Mouse (Mus musculus) hindbrain, embryonic 10.5 days (tissue): ENCODE results near the gene Plekhg1. TPM values are rescaled to one million over a fixed set of nuclear protein-coding genes. Genes with fewer than 3 reads are reported as not detected.
A peak's percentile ranks its signal among the peaks of the same experiment; 100 is the strongest.

ENCODE experiments used
- DNase-seq: peaks from one replicate; pipeline ENCODE4 v3.0.0-alpha.2; 2017; ENCODE audit warnings: low spot score
- H3K27ac ChIP-seq: fragments of 300-500 bp; sonication (generic); 2 replicates; pipeline ENCODE4 v1.5.1; 2016; ENCODE audit warnings: mild to moderate bottlenecking, moderate library complexity
- H3K27me3 ChIP-seq: fragments of 300-500 bp; sonication (generic); 2 replicates; pipeline ENCODE4 v1.6.1; 2016; ENCODE audit warnings: mild to moderate bottlenecking; ENCODE audit not compliant: poor library complexity, insufficient read depth, severe bottlenecking
- H3K36me3 ChIP-seq: fragments of 300-500 bp; sonication (generic); 2 replicates; pipeline ENCODE4 v1.6.1; 2016; ENCODE audit warnings: mild to moderate bottlenecking, moderate library complexity
- H3K4me1 ChIP-seq: fragments of 300-500 bp; sonication (generic); replicated peaks from 2 replicates; pipeline ENCODE4 v1.6.1; 2016; ENCODE audit warnings: mild to moderate bottlenecking
- H3K4me3 ChIP-seq: fragments of 300-500 bp; sonication (generic); 2 replicates; pipeline ENCODE4 v1.5.1; 2016; ENCODE audit warnings: mild to moderate bottlenecking, moderate library complexity
- H3K9me3 ChIP-seq: fragments of 300-500 bp; sonication (generic); 2 replicates; pipeline ENCODE4 v1.6.1; 2016; ENCODE audit warnings: mild to moderate bottlenecking, moderate library complexity
- WGBS: fragments of 180-500 bp; shearing (Covaris S2); methylation state at CpG from one replicate; pipeline ENCODE4 v1.1.7; 2016; 5-methylcytosine and 5-hydroxymethylcytosine counted together
- polyA plus RNA-seq: library from polyadenylated mRNA; unstranded; fragments of >200 nt; fragmentation: Nextera tagmentation; extraction: Ambion mirVana; gene quantifications from 2 replicates; pipeline ENCODE4 v1.2.1, GENCODE M21; 2016

Gene Plekhg1
- polyA plus RNA-seq, 1 experiment from 2014 or later: 10.9 TPM

- no peaks in the 10 kb centered on the region for H3K27me3 ChIP-seq
- H3K4me1 ChIP-seq: peaks cover 28% of the 10 kb centered on the region
- no peaks in the 10 kb centered on the region for H3K9me3 ChIP-seq
- H3K4me3 ChIP-seq: no peak overlapping the region
- 78% methylated on average over 16 of the region's 16 CpGs for WGBS
- no peaks in the 10 kb centered on the region for H3K36me3 ChIP-seq
- H3K27ac ChIP-seq: no peak overlapping the region
- DNase-seq: no peak
Measured at GRCm38 (mm10) chr10:3718021-3718865, 21.9 kb upstream of the Plekhg1 start.

DNA sequence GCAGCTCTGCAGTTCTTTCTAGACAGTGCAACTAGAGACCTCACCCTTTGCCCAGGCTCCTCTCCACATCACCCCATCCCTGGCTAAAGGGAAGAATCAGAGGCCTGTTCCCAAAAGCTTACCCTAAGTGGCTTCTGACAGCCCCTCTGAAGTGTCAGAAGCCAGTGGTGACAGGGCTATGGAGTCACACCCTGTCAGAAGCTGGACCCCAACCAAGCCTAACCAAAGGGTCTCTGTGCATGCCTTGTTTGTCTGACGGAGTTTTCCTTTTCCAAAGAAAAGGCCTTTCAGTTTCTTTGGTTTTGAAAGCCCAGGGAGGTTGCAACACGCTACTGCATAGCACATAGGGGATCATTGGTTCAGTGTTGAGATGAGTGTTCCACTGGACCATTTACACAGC lies 19.9 kb upstream of the Plekhg1 start:
- H3K4me3 ChIP-seq: no peak overlapping the region
- no peaks in the 10 kb centered on the region for H3K27me3 ChIP-seq
- no peaks in the 10 kb centered on the region for H3K36me3 ChIP-seq
- H3K4me1 ChIP-seq: peaks cover 28% of the 10 kb centered on the region
- H3K9me3 ChIP-seq: no peaks in the 10 kb centered on the region
- no peak for DNase-seq
- 82% methylated on average over 2 of the region's 2 CpGs for WGBS
- no peak overlapping the region for H3K27ac ChIP-seq

GRCm38 (mm10) chr10:3722339-3722738 lies 17.8 kb upstream of the Plekhg1 start:
- WGBS: 23% methylated on average over 2 of the region's 2 CpGs
- H3K4me1 ChIP-seq: peaks cover 23% of the 10 kb centered on the region
- no peaks in the 10 kb centered on the region for H3K27me3 ChIP-seq
- H3K27ac ChIP-seq: peak overlapping the region; percentile 41; the same call in 1 of the 2 replicates
- no peak overlapping the region for H3K4me3 ChIP-seq
- no peaks in the 10 kb centered on the region for H3K9me3 ChIP-seq
- H3K36me3 ChIP-seq: no peaks in the 10 kb centered on the region
- no peak for DNase-seq

- Histone ChIP-seq H3K27me3 (no peaks in the 10 kb centered on the region), H3K4me3 (no peak overlapping the region), H3K4me1 (peaks cover 24% of the 10 kb centered on the region), H3K27ac (no peak overlapping the region), H3K36me3 (no peaks in the 10 kb centered on the region), H3K9me3 (no peaks in the 10 kb centered on the region)
- DNase-seq: no peak
- 66% methylated on average over 1 of the region's 1 CpGs for WGBS
Measured at GRCm38 (mm10) chr10:3724665-3725064, 15.5 kb upstream of the Plekhg1 start.

DNA sequence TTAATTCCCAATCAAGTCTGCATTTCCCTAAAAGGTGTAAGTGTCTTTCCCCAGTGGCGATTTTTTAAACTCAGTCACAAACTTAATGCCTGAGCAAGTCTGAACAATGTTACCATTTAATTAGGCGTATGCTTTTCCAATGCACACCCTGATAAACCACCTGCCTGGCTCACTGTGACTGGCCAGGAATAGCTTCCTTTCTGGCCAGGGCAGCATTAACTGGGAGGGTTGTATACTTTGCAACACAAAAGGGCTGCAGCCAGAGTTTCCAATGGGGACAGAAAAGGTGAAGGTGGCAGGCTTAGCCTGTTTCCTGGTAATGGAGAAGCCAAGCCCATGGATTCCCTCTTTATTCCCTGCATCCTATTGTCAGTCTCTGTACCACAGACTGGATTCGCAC lies 10.5 kb upstream of the Plekhg1 start:
- H3K27ac ChIP-seq: 0 out of 2 replicates have a peak overlapping the region, but pooled peaks have one; percentile 29
- no peak for DNase-seq
- H3K4me3 ChIP-seq: no peak overlapping the region
- H3K36me3 ChIP-seq: no peaks in the 10 kb centered on the region
- no peaks in the 10 kb centered on the region for H3K9me3 ChIP-seq
- 55% methylated on average over 3 of the region's 3 CpGs for WGBS
- H3K4me1 ChIP-seq: 0 out of 2 replicates have a peak, but pooled peaks cover 4% of the 10 kb centered on the region
- H3K27me3 ChIP-seq: no peaks in the 10 kb centered on the region

DNA sequence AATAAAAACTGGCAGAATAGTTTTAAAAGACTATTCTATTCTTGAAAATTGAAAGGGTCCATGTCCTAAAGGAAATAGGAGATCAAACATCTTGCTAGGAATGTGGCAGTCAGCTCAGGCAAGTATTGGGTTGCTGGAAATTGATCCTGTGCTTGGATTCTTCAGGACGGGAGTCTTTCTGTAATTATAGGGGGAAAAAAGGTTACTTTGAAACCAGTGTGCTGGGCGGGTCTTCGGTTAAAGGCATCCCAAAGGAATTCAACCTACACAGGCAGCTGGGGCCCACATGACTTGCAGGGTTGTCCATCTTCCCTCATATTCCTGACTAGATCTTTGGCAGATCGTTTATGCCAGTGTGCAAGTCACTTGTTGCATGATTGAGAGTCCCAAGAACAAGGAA lies 9.8 kb upstream of the Plekhg1 start:
- WGBS: 50% methylated on average over 4 of the region's 4 CpGs
- Histone ChIP-seq H3K4me3 (no peak overlapping the region), H3K36me3 (no peaks in the 10 kb centered on the region), H3K27me3 (no peaks in the 10 kb centered on the region), H3K9me3 (no peaks in the 10 kb centered on the region), H3K4me1 (0 out of 2 replicates have a peak, but pooled peaks cover 4% of the 10 kb centered on the region), H3K27ac (no peak overlapping the region)
- peak; percentile 32 for DNase-seq

- Histone ChIP-seq H3K9me3 (no peaks in the 10 kb centered on the region), H3K4me3 (no peak overlapping the region), H3K27ac (no peak overlapping the region), H3K36me3 (no peaks in the 10 kb centered on the region), H3K4me1 (peaks cover 13% of the 10 kb centered on the region), H3K27me3 (peaks cover 3% of the 10 kb centered on the region; the same call in 1 of the 2 replicates)
- no peak for DNase-seq
- WGBS: 59% methylated on average over 3 of the region's 3 CpGs
Measured at GRCm38 (mm10) chr10:3737034-3737433, 3.1 kb upstream of the Plekhg1 start.

DNA sequence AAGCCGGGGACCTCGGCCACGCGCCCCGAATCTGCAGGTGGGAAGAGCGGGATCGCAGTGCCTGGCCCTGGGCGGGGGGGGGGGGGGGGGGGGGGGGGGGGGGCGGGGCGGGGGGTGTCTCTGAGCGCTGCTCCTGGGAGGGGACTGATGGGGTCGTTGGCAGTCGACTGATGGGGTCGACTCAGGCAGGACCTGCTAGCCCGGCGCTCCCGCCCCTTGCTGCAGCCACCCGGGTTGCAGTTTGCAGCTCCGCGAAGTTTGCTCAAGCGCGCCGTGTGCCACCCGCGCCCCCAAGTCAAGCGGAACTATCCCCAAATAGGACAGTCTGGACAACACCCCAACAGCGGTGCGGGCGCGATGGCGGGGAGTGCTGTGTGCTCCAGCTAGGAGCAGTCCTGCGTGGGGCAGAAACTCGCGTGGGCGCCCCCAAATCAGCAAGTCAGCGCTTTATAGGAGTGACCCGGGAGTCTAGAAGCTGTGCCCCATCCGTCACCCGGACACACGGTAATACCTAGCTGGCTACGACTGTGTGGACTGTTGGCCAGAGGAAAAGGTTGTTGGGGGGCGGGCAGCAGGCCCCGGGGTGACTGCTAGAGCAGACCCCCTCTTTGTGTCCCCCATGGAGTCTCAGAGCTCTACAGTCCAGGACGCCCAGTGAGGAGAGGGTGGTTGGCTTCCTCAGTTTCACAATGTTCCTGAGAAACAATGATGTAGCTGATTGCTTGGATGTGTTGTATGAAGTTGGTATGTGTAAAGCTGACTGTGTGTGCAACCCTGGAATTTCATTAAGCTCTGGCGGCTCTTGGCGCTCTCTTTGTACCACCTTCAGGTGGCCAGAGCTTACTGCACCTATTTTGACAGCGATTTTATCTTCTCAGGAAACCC lies 582 bp downstream of the Plekhg1 start:
- WGBS: under 1% methylated on average over 40 of the region's 47 CpGs
- peak overlapping the region; percentile 79 for H3K4me3 ChIP-seq

DNA sequence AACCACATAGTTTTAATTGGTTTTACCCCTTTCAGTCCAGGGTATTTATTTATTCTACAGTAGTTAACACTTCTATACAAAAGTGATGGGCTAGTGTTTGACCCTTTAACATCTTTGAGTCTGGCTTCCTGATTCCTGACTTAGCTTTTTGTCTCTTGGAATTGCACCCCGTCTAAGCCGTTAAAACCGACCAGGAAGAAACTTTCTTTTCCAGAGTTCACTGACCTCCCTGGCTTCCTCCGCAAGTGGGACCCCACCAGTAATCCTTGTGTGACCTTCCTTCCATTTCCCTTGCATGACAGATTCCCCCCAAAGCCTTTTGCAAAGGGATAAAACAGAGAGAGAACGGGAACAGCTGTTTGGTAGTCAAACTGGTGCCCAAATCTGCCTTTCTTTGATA lies 1.6 kb downstream of the Plekhg1 start:
- 11% methylated on average over 5 of the region's 5 CpGs for WGBS
- Histone ChIP-seq H3K4me1 (peaks cover 20% of the 10 kb centered on the region), H3K27me3 (peaks cover 3% of the 10 kb centered on the region; the same call in 1 of the 2 replicates), H3K36me3 (no peaks in the 10 kb centered on the region), H3K4me3 (peak overlapping the region; percentile 79), H3K9me3 (no peaks in the 10 kb centered on the region), H3K27ac (no peak overlapping the region)
- no peak for DNase-seq

More for the DNA sequence above, 582 bp downstream of the Plekhg1 start:
- Histone ChIP-seq H3K27me3 (peaks cover 3% of the 10 kb centered on the region; the same call in 1 of the 2 replicates), H3K4me1 (peaks cover 19% of the 10 kb centered on the region), H3K27ac (peak overlapping the region; percentile 91), H3K36me3 (no peaks in the 10 kb centered on the region), H3K9me3 (no peaks in the 10 kb centered on the region)
- peak; percentile 83 for DNase-seq

- H3K27ac ChIP-seq: no peak overlapping the region
- H3K36me3 ChIP-seq: no peaks in the 10 kb centered on the region
- peaks cover 22% of the 10 kb centered on the region for H3K4me1 ChIP-seq
- 64% methylated on average over 2 of the region's 2 CpGs for WGBS
- no peak for DNase-seq
- H3K9me3 ChIP-seq: no peaks in the 10 kb centered on the region
- peaks cover 3% of the 10 kb centered on the region; the same call in 1 of the 2 replicates for H3K27me3 ChIP-seq
- no peak overlapping the region for H3K4me3 ChIP-seq
Measured at GRCm38 (mm10) chr10:3743069-3743468, 2.9 kb downstream of the Plekhg1 start.

DNA sequence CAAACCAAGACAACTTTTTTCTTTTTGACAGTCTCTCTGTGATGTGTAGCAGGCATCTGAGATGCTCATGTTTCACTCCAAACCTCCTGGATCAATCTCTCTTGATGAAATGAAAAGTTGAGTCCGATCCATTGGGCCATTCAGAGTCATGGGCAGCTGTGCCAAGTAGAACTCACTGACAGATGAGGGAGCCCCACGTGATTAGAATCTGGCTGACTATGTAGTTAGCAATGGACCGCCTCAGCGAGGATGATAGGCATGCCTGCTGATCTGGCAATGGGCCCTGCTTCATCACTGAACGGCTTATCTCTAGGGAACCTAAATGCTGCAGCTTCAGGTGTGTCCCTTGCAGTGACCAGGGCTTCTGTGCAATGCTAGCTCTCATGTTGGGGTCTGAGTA lies 3.7 kb downstream of the Plekhg1 start:
- Histone ChIP-seq H3K27me3 (peaks cover 3% of the 10 kb centered on the region; the same call in 1 of the 2 replicates), H3K4me1 (peaks cover 22% of the 10 kb centered on the region), H3K36me3 (no peaks in the 10 kb centered on the region), H3K4me3 (no peak overlapping the region), H3K27ac (no peak overlapping the region), H3K9me3 (no peaks in the 10 kb centered on the region)
- WGBS: 87% methylated on average over 5 of the region's 5 CpGs
- DNase-seq: no peak

GRCm38 (mm10) chr10:3746794-3747518 lies 6.8 kb downstream of the Plekhg1 start:
- no peak overlapping the region for H3K4me3 ChIP-seq
- WGBS: 57% methylated on average over 3 of the region's 3 CpGs

More at GRCm38 (mm10) chr10:3746794-3747518, 6.8 kb downstream of the Plekhg1 start:
- Histone ChIP-seq H3K36me3 (no peaks in the 10 kb centered on the region), H3K9me3 (no peaks in the 10 kb centered on the region), H3K4me1 (peaks cover 9% of the 10 kb centered on the region), H3K27ac (no peak overlapping the region), H3K27me3 (no peaks in the 10 kb centered on the region)
- no peak for DNase-seq
